Mouse (Mus musculus) CD4-positive helper T cell, adult 2 months (primary cell): ENCODE results near the gene Phrf1.

ENCODE experiments used
- DNase-seq: peaks from one replicate; pipeline ENCODE4 v3.0.0-alpha.2; 2012; ENCODE audit warnings: low read depth, missing footprints, low spot score

The Phrf1 gene

DNA sequence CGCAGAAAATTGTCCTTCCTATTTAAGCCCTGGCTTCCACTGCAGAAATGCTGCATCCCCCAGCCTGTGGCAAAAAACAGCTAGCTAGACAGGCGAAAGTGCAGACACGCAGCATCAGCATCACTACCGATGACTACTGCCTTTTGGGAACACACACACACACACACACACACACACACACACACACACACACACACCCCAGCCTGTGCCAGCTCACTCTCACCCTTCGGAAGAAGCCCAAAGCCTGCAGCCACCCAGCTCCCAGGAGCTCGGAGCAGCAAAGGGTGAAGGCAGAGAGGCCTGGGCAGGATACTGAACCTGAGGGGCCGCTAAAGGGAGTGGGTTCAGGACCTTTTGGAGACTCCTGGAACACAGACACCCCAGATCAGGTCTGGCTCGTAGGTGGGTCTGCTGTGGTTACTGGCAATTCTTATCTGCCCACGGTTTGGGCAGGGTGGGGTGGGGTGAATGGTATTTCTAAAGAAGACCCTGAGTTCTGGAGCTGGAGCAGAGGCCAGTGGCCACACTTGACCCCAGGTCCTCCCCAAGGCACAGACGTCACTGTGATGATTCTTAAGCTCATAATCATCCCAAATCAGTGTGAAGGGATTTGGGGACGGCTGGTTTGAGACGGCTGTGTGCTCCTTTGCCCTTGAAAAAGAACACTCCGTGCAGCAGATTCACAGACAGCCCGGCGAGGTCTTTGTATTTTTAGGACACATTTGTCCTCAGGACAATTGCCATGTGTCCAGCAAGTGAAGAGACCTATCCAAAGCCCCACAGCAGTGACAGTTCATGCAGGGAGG, 64.2 kb downstream of the Phrf1 start:
- no peak for DNase-seq

- DNase-seq = no peak
Measured at GRCm38 (mm10) chr7:141293852-141294471, 65.4 kb downstream of the Phrf1 start.

- no peak for DNase-seq
Measured at GRCm38 (mm10) chr7:141294479-141294878, 65.9 kb downstream of the Phrf1 start.

DNA sequence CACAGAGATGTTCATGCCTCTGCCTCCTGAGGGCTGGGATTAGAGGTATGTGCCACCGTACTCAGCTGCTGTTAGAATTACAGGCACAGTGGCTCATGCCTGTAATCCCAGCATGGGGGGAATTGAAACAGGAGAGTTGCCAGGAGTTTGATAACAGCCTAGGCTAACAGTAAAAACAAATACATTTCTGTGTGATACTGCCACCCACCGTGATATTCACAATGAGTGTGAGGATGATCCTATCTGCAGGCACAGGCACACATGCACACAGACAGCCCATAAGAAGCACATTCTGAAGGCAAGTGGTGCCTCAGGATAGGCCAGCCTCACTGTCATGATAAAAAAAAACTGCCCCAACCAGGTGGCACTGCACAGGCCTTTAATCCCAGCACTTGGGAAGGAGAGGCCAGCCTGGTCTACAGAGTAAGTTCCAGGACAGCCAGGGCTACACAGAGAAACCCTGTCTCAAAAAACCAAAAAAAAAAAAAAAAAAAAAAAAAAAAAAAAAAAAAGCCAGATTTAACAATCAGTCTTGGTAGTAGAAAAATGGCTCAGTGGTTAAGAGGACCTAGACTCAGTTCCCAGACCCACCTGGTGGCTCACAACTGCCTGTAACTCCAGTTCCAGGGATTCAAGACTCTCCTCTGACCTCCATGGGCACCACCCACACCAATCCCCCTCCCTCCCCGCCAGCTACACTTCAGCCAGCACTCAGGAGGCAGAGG, 69.5 kb downstream of the Phrf1 start:
- DNase-seq = no peak

DNA sequence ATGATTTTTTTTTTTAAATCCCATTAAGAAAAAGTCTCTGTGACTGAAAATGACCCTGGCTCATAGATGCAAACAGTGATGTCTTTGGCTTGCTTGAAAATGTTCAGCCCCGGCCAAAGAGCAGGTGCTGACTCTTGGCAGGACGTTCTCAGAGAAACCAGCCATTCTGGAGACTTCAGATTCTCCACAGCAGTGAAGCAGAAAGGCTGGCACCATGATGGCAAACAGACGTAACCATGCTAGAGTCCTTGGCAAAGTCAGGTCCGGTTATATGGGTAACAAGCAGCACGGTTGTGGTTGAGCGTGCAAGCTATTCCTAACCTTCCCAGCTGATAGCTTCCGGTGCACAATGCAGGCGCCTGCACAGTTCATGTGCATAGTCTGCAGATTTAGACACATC, 70.6 kb downstream of the Phrf1 start:
- DNase-seq = no peak

- DNase-seq = no peak
Measured at GRCm38 (mm10) chr7:141301386-141301785, 72.8 kb downstream of the Phrf1 start.

- DNase-seq = peak; percentile 66
Measured at GRCm38 (mm10) chr7:141302702-141303268, 74.2 kb downstream of the Phrf1 start.

DNA sequence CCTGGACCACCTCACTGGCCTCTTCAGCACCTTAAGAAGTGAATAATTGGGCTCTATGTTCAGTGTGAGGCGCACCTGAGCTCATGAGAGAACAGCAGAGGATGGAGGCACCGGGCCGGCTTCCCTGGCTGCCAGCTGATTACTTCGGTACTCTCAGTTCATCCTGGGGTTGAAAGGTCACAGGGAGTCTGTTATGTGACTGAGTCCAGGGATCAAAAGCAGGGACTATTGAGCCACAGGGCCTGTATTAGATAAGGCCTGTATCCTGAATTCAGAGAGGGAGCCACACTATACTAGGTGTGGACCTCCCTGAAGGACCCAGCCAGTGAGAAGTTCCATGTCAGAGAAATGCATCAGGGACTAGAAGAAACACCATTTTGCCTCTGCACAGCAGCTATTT, 76.0 kb downstream of the Phrf1 start:
- no peak for DNase-seq
